Mouse (Mus musculus) ovary, adult 18-20 months (tissue): Measurements from ENCODE around the gene Pde5a.

ENCODE experiments used
- DNase-seq: peaks from one replicate; pipeline ENCODE4 v3.0.0; 2022; ENCODE audit warnings: low spot score, mixed read lengths

Pde5a gene

GRCm38 (mm10) chr3:122763768-122764167 lies 35.0 kb downstream of the Pde5a start:
- no peak for DNase-seq

GRCm38 (mm10) chr3:122766930-122767329 lies 38.2 kb downstream of the Pde5a start:
- DNase-seq = no peak

GRCm38 (mm10) chr3:122767841-122768240 lies 39.1 kb downstream of the Pde5a start:
- DNase-seq = no peak

GRCm38 (mm10) chr3:122781417-122781816 lies 52.7 kb downstream of the Pde5a start:
- DNase-seq = no peak

- no peak for DNase-seq
Observed at GRCm38 (mm10) chr3:122784245-122784644, 55.5 kb downstream of the Pde5a start.

GRCm38 (mm10) chr3:122788314-122788713 lies 59.6 kb downstream of the Pde5a start:
- no peak for DNase-seq

GRCm38 (mm10) chr3:122789544-122789943 lies 60.8 kb downstream of the Pde5a start:
- no peak for DNase-seq

- DNase-seq = no peak
Observed at GRCm38 (mm10) chr3:122800050-122800449, 71.3 kb downstream of the Pde5a start.

GRCm38 (mm10) chr3:122800553-122801435 lies 72.0 kb downstream of the Pde5a start:
- no peak for DNase-seq

GRCm38 (mm10) chr3:122801436-122802221 lies 72.9 kb downstream of the Pde5a start:
- DNase-seq = no peak

- DNase-seq = no peak
Observed at GRCm38 (mm10) chr3:122807313-122807712, 78.6 kb downstream of the Pde5a start.

GRCm38 (mm10) chr3:122810090-122810863 lies 81.5 kb downstream of the Pde5a start:
- DNase-seq = no peak

GRCm38 (mm10) chr3:122810986-122811385 lies 82.2 kb downstream of the Pde5a start:
- no peak for DNase-seq

GRCm38 (mm10) chr3:122814531-122814930 lies 85.8 kb downstream of the Pde5a start:
- no peak for DNase-seq

- no peak for DNase-seq
Observed at GRCm38 (mm10) chr3:122818282-122818681, 89.5 kb downstream of the Pde5a start.

GRCm38 (mm10) chr3:122820700-122821099 lies 92.0 kb downstream of the Pde5a start:
- no peak for DNase-seq

GRCm38 (mm10) chr3:122828270-122829058 lies 99.7 kb downstream of the Pde5a start:
- DNase-seq = no peak

GRCm38 (mm10) chr3:122834519-122834918 lies 105.8 kb downstream of the Pde5a start:
- no peak for DNase-seq

GRCm38 (mm10) chr3:122835097-122835850 lies 106.5 kb downstream of the Pde5a start:
- DNase-seq = no peak

GRCm38 (mm10) chr3:122837639-122838038 lies 108.9 kb downstream of the Pde5a start:
- no peak for DNase-seq
